Mouse (Mus musculus) gastrocnemius, adult 8-10 months (tissue): ENCODE measurements at regions not wholly inside any gene's neighbourhood (a gene's known extent, or its start where the extent isn't known, plus 50 kb on each side); places are given as distances from the start of the nearest gene placed in this dataset.

Experiments
- DNase-seq, 2 experiments: peaks; one replicate each; pipeline ENCODE4 v3.0.0; 2022; ENCODE audit warnings: low spot score in 2 of 2

DNA sequence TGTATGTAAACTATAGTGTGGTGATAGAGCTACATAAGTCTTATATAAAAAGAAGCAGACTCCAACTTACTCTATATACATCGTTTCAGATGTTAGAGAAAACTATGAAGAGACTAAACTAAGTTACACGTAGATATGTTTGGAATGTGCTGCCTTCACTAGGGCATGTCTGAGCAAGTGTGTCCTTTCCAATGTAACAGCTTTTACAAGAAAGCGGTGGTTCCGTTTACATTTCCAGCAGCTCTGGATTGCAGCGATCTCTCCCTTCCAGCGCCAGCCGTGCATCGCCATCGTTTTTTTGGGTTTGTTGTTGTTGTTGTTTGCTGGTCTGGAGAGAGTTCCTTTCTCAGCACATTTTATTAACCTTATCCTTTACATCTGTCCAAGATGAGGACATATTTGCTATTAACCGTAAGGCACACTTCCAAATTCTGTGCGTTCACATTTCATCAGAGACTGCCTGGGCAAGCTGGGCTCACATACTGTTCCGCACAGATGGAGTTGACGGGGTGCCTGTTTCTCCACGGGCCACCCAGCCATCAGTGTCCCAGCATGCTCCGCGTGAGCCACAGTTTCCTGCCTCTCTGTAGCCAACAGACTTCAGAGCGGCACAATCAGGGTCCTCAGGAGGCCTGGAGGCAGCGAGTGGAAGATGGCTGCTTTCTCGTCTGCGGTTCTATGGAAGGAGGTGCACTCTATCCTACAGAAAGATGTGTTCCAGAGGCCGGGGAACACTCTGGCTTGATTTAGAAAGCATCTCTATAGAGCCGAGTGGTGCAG lies 125.2 kb upstream of the Map1b start:
- DNase-seq = peak in 1 of 2 experiments; percentile 6

DNA sequence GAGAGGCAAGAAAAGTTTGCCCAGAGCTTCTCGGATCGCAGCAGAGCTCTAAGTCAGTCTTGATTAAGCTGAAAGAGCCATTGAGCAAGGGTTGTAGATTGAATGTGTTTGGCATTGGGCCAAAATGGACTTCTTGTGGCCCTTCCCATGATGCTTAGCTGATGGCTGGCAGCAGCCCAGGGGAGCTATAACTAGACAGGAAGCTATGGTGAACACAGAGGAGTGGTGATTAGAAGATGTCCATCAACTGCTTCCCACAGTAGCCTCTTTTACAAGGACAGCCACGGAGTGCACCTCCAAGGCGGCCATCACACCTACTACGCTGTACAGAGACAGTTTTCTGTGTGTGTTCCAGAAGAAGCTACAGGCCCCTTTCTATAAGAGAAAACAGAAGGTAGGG lies 116.4 kb upstream of the Map1b start:
- no peak for DNase-seq

DNA sequence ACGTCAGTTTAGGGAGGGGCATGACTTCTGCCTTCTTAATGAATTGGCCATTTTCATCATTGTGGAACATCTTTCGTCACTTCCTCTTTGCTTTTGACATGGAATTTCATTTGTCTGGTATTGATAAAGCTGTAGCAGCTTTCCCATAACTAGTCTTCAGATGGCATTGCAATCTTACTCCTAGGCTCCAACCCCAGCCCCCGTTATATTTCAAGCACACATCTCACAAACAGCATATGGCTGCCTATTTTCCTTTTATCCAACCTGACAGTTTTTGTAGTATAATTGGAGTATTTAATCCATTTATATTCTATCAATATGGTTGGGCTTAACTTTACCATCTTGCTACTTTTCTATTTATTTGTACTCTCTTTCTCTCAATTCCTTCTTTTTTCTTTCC lies 114.5 kb upstream of the Map1b start:
- DNase-seq = no peak

- DNase-seq = no peak
Measured at GRCm38 (mm10) chr13:99630356-99630755, 114.0 kb upstream of the Map1b start.

DNA sequence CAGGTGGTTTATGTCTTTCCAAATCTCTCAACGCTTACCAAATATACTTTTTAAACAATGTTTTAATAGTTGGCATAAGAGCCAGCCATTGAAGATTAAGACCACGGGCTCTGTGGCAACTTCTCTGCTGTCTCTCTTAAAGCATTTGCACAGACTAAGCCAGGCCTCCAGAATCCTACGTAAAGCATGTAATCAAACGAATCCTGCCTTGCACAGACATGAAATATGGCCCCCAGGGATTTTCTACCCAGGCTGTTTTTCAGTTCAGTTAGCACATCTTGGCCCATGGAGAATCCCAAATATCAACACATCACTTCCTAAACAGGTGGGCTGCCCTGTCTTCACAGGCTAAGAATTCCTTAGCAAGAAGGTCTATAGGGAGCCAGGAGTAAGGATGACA lies 108.9 kb upstream of the Map1b start:
- no peak for DNase-seq

DNA sequence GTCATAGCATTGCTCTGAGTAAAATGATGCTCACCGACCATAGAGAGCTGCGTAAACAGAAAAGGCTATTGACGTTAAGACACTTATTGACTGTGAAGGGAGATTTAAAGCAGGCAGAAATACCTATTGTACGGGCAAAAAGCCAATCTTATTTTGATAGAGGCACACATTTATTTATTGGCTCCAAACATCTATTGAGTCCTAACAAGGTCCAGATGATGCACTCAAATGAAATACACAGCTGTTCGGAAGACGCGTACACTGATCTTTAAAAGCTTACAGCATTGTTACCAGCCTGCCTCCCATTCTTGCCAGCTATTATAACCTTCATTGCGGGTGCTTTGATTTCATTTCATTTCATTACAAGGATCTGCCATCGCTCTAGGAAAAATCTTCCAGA lies 102.0 kb upstream of the Map1b start:
- DNase-seq = no peak

- DNase-seq = no peak
Measured at GRCm38 (mm10) chr13:99617457-99617856, 101.1 kb upstream of the Map1b start.

GRCm38 (mm10) chr13:99611715-99612494 lies 95.6 kb upstream of the Map1b start:
- no peak for DNase-seq

DNA sequence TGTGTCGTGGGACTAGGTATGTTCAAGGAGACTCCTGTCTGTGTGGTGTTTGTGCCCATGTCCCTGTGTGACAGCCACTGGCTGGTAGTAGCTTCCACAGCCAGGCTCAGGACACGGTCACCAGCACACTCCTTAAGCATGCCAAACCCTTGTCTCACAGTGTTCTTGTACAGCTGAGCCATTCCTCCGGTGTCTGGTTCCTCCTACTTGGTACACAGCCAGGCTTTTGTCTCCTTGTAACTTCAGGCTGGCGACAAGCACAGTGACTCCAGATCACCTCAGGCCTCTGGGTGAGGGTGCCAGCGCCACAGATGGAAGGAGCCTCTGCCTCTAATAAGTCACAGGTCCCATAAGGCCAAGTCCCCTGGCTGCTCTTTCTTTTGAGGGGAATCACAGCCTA lies 94.2 kb upstream of the Map1b start:
- no peak for DNase-seq

- no peak for DNase-seq
Measured at GRCm38 (mm10) chr13:99609151-99610146, 93.1 kb upstream of the Map1b start.

DNA sequence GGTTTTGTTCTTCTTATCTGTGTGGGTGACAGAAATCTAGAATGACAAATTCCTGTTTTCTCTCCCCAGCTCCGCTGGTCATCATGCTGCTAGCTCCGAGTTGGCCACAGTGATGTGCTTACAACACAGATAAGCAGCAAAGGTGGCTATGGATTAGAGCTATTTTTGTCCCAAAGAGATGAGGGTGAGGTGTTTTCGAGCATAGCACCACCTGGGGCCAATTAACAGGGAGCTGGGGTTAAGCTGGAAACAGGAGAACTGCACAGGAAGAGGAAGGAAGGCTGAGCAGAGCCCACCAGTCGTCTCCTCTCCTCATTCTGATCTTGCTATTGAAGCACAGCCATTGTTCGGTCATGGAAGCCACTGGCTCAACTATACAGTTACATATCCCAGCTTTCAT lies 92.3 kb upstream of the Map1b start:
- no peak for DNase-seq

- no peak for DNase-seq
Measured at GRCm38 (mm10) chr13:99607208-99607607, 90.9 kb upstream of the Map1b start.

- no peak for DNase-seq
Measured at GRCm38 (mm10) chr13:99606606-99606990, 90.3 kb upstream of the Map1b start.

DNA sequence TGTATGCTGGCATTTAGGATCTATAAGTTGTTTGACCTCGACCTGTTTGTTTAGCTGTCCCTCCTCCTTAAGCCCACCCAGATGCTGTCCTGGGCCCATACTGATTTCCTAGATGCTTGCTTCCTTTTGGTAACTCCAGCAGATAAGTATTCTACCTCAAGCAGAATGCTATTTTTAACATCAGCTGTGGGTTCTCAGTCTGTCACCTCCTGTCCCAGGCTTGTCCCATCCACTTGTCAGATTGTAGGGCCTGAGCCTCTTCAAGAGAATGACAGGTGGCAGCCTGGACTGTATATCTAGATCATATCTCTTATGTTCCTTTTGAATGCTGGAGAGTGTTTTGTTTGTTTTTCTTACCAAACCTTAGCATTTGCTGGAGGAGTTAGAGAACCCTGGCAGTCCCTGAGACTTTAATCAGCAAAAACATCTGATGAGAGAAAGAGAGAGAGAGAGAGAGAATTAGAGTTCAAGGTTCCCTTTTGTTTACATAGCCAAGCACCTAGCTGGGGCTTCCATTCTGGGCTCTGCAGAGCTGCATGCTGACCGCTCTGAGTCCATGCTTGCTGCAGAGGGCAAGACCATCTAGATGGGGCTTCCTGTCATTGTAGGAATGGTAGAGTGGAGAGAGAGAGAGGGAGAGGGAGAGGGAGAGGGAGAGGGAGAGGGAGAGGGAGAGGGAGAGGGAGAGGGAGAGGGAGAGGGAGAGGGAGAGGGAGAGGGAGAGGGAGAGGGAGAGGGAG lies 89.7 kb upstream of the Map1b start:
- no peak for DNase-seq

- DNase-seq = no peak
Measured at GRCm38 (mm10) chr13:99597891-99598290, 81.6 kb upstream of the Map1b start.

DNA sequence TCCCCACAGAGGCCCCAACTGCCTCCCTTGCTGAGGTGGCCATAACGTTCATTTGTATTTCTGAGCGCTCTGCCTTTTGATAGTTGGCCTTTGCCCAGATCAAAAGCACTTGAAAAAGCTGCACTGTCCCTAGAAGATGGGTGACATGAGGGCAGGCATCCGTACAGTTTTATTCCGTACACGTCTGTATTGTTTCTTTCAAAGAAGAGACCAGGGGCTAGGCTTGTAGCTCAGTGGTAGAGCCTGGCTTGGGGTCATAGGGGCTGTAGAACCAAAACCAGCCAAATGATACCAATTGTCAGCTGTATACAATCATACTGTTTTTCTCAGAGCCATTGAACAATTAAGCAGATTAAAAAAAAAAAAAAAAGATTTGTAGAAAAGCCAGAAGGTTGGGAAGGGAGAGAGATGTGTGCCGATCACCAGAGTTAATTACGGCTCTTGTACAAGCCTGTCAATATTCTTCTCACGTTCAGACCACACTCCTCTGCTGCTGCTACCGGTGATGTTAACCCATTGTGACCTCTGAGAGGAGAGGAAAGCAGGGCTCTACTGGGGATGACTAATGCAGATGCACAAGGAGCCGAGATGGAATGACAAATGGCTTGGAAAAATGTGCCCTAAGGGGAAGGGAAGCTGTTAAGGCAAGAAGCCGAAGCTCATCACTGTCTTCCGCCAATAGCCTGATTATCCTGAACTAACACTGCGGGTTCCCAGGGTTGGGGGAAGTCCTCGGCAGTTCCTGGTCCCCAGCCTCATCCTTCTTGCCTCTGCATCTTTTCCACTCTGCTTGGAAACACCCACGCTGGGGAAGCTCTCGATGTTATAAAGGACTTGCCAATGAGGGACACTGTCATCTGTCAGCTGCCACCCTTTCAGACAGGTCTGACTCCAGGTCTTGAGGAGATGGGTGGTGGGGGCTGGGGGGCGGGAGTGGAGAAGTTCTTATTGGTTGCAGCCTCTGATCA lies 77.8 kb upstream of the Map1b start:
- no peak for DNase-seq

GRCm38 (mm10) chr13:99593243-99593635 lies 76.9 kb upstream of the Map1b start:
- no peak for DNase-seq

DNA sequence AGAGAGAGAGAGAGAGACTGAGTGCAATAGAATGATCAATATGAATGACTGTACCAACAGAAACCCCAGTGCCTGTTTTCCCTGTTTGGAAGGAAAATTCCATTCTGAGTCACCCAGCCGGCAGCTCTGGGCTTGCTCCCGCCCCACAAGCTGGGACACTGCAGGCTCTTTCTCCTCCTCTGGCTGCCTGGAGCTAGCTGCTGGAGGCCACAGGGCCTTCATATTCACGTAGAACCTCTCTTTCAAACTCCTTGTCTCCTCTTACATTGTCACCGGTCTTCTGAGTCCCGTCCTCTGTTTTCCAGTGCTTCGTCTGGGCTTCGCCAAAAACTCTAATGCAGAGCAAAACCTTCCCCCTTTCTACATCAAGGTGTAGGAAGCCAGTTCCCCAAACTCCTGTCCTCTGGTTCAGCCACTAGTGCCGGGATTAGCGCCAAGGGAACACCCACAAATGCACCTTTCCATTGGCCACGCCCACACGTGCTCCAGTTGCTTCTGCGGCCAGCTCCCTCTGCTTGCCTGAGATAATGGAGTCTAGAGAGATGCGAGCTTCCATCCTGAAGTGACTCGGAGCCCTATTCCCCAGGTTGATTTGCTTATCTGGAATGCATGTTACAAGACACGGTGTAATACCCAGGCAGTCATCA lies 76.4 kb upstream of the Map1b start:
- no peak for DNase-seq

GRCm38 (mm10) chr13:99588646-99589045 lies 72.3 kb upstream of the Map1b start:
- DNase-seq = no peak
